Mouse (Mus musculus) heart, postnatal 0 days (tissue): ENCODE data around the gene Abca4.

Experiments
- CTCF ChIP-seq: IDR thresholded peaks from 2 replicates; pipeline ENCODE4 v1.5.1; 2016; ENCODE audit warnings: antibody characterized with exemption, control low read depth, low read depth
- EP300 ChIP-seq: IDR thresholded peaks from 2 replicates; pipeline ENCODE4 v1.6.1; 2016; ENCODE audit warnings: antibody characterized with exemption, low read depth

- TF ChIP-seq CTCF (no peak), EP300 (no peak)
These were observed 23.1 kb upstream of the Abca4 start for GRCm38 (mm10) chr3:122021029-122021652.
